Mouse (Mus musculus) 416B (cell line): ENCODE results near the gene Otud1.

Source experiments
- DNase-seq: peaks from one replicate; pipeline ENCODE4 v3.0.0; 2011; ENCODE audit warnings: low read depth

The Otud1 gene

DNA sequence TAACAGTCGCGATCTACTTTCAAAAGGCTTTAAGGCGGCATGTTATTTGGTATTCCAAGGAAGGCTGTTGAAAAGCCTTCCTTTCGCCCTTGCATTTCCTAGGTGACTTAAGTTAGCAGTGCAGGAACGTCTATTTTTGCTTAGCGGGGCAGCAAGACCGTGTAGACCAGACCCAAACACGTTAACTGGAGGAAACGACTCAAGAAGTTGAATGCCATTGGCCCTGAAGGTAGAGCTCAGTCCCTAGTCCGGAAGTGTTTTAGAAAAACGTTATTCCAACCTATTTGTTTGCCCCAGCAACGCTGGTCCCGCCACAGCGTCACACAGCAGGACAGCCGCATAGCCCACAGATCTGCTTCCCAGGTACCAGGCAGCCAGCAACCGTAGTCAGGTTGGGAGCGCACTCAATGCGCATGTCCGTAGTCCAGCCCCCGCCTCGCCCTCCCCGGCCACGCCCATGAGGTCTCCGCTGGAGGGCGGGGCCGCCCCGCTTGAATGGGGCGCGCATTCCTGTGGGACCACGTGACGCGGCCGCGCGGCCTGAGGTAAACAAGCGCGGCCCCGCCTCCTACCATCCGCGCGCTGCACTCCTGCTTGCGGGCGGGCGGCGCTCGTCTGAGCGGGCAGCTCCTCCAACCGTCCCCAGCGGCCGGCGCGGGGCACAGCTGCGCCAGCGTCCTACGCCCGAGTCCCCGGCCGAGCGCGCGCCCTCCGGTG lies at the start of gene Otud1:
Gene Otud1, plus strand, starts transcription at position 595 of the 717 bp plus-strand sequence.
- no peak for DNase-seq

DNA sequence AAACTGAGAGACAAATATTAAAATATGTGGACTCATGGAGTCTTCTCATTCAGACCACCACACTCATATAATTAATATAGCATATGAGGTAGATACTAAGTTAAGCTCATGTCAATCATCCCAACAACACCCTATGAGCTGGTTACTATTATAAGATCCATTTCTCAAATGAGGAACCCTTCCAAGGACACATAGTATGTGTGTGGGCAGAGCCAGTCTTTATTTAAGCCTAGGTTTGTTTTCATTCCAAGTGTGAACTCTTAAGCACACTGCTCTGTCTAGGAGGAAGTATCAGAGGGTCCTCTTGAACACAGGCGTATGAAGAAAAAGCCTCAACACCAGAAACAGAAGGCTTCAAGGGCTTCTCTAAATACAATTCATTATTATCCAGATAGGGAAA lies 49.7 kb upstream of the Otud1 start:
- DNase-seq = no peak

DNA sequence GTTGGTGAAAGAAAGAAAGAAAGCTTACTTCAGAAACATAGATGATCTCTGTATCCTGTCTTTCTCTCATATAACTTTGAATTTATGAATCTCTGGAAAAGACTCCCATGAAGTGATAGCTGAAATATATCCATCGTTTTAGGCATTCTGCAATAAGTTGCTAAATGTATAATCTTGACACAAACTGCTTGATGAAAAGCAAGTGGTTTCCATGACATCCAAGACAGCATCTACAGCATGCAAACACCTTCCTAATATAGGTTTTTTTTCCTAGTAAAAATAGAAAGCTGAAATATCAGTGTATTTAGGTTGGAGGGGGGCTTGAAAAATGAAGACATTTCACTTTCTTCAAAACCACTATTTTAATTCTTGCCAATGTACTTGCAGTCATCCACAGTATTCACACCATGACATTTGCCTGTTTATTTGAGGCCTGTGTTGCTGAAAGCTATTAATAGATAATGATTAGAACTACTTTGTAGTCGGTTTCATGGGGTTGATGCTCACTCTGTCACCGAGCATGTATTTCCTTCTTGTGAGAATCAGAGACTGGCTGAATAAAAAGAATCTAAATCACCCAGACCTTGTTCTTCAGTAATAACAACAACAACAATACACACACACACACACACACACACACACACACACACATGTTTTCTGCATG lies 49.0 kb upstream of the Otud1 start:
- no peak for DNase-seq

DNA sequence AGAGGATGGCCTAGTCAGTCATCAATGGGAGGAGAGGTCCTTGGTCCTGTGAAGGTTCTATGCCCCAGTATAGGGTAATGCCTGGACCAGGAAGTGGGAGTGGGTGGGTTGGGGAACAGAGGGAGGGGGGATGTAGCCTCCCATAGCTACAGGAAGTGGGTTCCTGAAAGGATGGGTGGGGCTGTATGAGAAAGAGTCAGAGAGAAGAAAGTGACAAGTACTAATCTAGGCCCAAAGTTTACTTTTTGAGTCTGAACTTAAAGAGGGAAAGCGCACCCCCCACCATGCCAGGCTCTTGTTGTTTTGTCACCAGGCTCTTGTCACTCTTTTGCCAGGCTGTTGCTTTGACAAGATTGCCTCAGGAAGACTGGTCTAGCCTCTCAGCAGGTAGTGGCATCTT lies 35.5 kb upstream of the Otud1 start:
- DNase-seq = no peak

DNA sequence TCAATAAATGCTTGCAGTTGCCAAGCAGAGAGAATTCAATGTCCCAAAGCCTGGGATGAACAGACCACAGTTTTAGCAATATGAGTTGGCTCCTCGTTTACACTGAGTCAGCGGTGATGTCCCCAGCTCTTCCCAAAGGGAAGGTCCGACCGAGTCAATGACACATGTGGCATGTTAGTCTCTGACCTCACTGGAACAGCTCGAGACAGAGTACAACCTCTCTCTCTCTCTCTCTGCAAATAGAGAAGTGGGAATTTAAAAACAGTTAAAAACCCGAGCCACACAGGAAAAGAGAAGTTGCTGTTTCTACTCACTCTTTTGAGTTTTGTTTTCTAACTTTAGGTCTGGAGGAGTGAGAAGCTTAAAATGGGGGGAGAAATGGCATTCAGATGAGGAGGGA lies 30.5 kb upstream of the Otud1 start:
- DNase-seq = no peak

DNA sequence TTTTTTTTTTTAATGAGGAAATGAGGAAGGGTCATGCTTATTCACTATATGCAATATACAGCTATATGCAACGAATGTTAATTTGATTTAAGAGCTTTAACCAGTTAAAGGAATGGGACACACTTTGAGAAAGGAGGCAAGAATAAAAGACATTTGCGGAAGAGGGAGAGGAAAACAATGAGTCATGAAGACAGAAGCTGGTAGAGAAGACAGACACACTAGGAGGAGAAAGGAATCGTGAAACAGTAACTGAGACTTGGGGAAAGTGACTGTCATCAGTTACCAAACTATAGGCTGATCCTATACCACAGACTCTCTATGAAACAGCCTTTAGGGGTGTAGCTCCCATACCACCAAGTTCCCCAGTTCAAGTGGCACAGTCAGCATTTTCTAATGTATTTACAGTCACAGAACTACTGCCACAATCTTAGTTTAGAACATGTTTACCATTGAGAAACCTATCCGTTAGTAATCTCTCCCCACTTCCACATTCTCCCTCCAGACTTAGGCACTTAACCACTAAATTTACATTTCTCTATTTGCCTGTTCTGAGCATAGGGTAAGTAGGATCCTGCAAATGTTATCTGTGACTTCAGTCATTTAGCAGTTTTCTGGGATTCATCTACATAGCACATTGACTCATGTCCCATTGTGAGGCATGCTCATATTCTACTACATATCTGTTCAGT lies 29.5 kb upstream of the Otud1 start:
- no peak for DNase-seq

DNA sequence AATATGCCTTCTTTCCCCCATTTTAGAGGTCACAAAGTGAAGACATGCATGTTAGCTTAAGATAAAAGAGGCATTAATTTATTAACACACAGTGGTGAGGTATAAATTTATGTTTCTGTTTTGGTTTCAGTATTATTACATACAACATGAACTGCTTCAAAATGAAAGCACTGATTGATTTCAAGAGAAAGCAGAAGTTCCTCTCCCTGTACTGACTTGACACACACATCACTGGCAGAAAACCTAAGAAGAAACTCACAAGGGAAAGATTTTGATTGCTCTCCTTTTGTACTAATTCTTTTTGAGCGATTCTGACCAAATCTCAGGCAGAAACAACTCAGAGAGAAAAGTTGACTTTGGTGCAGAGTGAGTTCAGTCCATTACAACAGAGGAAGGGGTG lies 27.0 kb upstream of the Otud1 start:
- no peak for DNase-seq

DNA sequence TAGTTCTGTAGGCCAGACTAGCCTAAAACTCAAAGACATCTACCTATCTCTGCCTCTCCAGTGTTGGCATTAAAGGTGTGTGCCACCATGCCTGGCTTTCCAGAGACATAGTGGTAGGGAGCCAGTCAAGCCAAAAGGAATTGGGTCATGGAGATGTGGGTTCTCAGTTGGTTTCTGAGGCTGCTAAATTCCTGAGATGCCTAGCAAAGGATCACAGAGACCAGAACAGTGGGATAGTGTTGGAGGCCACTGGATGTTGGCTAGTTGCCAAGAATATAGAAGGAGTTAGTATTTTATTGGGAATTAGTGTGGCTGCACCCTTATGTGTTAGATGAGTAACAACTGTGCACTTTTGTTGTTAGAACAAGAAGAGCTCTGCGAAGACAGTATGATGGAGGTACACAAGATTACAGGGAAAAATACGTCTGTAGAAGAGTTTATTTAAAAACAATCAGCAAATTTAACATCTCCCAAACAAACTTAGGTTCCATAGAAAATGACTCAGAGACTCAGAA lies 24.1 kb upstream of the Otud1 start:
- no peak for DNase-seq

DNA sequence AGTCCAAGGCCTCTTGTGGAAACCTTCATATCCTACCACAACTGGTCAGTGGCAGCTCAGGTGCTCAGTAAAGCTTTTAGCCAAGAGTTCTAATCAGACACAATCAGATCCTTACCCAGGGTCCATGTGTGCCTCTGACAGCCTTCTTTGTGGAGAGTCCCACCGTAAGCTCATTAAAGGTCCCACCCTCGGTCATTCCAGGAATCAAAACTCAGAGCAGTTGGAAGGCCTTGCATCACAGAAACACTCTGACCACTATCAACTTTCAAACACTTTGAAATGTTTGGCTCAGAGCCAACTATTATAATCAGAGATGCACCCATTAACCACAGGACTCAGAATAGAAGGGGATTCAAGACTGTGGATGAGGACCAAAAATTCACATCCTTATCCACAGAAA lies 12.4 kb upstream of the Otud1 start:
- DNase-seq = no peak

DNA sequence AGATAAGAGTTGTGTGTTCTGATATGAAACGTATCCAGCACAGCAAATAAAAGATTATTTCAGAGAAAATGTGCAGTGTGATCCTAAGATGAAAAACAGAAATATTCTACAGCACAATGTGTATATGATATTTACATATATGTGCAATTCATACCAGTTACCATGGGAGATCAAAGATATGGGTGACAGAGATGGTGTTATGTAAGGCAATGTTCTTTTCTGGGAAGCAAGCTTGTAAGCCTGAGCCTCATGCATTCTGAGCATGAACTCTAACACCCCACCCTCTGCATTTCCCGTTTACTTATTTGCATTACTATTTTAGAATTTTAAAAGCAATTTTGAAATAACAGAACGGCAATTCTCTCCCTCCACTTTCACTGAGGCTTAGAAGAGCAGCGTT lies 11.4 kb upstream of the Otud1 start:
- no peak for DNase-seq

DNA sequence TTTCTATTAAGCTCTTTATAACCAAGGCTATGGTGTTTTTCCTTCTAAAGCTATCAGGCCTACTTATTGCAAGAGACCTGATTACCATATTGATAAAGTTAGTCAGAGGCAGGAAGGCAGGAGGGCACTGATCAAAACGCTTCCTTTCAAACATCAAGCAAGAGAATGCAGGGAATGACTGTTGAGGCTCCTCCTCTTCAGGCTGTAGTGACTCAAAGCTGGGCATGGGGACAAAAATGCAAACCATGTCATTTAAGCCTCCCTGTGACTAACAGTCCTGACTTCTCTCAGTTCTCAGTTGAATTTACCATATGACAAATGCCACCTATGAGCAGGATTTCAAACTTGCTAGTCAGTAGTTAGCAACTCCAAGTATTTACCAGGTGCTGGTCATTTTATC lies 10.6 kb upstream of the Otud1 start:
- DNase-seq = no peak

DNA sequence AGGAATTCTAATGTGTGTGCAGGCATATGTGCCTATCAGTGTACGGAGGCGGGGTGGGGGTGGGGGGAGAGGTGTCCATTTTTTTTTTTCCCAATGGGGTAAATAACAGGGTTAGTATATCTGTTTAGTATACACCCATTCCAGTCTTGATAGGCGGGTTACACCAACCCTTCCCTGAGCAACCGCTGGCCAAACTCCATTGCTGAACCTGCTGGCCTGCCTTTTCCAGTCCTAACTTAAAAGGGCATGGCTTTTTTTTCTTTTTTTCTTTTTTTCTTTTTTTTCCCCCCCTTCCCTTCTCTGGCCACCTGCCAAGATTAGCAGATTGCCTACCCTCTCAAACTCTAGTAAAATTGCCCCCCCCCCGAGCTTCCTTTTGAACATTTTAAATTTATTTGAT lies 1.1 kb upstream of the Otud1 start:
- no peak for DNase-seq

DNA sequence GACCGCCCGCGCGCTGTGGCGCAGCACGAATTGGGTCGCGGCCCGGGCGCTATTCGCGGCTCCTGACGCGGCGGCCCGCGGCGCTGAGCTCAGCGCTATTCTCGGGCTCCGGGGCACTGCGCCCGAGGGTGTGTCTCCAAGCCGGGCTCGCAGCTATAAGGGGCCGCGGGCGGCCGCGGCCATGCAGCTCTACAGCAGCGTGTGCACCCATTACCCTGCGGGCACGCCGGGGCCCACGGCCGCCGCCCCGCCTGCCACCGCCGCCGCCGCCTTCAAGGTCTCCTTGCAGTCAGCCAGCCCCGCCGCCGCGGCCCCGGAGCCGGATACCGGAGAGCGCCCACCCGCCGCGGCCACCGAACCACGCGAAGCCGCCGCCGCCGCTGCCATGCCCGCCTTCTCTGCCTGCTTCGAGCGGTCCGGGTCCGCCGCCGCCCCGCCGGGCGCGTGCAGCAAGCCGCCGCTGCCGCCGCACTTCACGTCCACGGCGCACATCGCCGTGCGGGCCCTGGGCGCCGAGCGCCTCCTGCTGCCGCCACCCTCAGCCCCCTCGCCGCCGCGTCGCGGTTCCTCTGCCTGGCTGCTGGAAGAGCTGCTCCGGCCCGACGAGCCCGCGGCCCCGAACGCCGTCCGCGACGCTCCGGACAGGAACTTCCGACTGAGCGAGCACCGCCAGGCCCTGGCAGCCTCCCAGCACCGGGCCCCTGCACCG lies 483 bp downstream of the Otud1 start:
- no peak for DNase-seq

DNA sequence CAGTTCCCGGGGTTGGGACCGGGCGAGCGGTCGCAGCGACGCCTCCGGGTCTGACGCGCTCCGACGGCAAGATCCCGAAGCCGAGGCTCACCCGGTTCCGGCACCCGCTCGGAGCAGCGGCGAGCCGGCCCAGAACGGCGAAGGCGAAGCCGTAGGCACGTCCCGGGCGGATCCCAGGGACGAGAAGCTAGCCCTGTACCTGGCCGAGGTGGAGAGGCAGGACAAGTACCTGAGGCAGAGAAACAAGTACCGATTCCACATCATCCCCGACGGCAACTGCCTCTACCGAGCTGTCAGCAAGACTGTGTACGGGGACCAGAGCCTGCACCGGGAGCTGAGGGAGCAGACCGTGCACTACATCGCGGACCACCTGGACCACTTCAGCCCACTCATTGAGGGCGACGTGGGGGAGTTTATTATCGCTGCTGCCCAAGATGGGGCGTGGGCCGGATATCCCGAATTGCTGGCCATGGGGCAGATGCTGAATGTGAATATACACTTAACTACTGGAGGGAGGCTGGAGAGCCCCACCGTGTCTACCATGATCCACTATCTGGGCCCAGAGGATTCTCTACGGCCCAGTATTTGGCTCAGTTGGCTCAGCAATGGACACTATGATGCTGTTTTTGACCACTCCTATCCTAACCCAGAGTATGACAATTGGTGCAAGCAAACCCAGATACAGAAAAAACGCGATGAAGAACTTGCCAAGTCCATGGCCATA lies 1.3 kb downstream of the Otud1 start:
- no peak for DNase-seq

DNA sequence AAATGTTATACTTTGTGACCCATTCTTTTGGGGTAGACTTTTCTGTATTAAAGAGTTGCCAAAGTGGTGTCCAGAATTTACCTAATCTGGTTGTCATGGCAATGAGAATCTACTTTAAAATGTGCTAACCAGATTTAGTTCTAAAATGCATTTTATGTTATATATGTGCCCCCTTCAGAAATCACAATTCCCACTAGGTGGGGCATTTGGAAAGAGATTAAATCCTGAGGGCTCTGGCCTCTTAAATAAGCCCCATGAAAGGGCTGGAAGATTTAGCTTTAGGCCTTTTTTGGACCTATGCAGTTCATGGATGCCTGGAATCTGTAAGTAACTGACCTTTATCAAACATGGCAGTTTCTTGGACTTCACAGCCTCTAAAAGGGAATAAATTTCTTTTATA lies 3.3 kb downstream of the Otud1 start:
- no peak for DNase-seq

DNA sequence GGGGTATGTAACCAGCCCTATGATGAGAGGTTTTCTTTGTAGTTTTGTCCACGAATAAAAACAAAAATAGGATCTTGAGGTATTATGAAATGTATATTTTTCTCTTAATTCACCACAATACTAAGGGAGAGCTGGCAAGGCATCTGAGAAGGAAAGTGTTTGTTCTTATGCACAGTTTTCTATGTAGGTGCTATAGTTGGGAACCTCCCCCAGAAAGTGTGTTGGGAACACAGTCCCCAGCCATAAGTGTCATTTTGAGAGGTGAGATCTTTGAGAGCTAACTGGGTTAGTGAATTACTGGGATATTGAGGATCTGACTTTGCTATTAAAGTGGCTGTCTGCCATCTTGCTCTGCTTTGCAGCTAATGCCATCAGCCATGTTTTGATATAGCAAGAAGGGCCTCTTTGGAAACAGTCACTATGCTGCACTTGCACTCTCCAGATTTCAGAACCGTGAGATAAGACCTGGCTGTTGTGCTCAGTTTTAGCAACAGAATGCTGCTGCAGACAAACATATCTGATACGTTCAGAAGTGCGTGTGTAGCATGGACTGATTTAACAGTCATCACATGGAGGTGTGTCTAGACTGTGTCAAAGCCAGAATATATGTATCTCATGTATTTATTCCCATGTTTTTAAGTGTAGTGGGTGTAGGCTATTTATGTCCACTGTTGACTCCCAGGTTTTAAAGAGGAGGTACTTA lies 5.7 kb downstream of the Otud1 start:
- DNase-seq = no peak

DNA sequence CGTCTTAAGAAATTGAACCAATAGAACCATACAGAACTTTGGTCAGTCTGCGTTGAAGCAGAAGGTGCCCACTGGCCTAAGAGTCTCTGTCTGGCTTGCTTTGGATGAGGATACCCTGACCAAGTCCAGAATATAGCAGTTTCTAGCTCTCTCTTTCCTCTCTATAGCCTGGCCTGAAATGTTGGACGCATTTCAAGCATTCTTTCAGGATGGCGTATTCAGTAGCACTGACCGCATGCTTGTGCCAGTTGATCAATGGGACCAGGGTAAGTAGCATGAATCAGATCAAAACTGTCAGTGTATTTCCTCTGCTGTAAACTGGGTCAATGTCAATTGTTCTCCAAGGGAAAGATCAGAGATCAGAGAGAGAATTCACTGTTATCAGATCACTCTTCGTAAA lies 6.6 kb downstream of the Otud1 start:
- DNase-seq = no peak

DNA sequence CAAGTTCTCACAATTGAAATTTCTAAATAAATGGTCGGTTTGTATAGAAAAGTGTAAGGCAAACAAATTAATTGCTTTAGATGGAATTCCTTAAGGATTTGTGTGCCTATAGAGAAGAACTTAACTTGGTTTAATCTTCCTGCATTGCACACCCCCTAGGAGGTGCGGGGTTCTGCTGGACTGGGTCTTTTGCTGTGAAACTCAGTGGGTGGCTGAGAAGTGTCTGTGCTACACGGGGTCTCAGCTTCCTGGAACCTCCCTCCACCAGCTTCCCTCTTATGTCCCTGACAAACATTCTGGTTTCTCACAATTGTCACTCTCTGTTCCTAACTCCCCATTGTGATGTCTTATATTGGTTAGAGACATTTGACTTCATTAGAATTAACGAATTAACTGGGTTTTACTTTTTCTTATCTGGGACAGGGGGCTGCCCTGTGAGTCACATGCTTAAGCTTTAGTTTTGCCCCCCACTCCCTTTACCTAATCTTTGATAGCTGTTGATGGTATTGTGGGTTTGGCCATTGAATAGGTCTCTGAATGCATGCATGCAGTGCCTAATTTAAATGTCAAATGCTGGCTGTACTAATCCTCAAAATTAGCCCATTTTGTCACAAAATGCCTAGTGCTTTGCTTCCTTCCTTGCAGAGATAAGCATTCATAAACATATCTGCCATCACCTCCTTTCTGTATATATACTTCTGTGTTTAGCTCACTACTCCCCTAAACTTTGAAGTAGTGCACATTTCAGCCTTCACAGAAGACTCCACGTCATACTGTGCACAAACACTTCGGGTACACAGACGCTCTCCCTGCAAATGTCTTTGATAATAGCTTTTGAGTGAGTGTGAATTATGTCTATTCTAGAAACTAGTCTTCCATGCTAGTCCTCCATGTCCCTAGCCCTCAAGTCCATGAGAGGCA lies 7.3 kb downstream of the Otud1 start:
- no peak for DNase-seq

DNA sequence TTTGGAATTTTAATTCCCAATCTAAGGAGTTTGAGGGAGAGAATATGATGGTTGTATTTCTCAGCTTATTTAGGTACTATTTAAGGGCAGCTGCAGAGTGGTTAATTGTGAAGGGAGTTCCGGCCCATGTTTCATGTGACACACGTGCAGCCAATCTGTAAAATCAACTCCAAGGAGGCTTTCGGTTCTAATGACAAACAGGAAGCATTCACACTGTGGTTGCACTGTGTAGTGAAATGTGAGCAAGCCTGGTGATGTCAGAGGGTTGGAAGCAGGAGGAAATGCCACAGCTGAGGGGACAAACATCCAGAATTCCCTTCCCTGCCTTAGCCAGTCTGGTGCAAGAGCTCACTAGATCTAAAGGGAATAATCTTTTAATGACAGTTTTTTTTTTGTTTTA lies 8.3 kb downstream of the Otud1 start:
- no peak for DNase-seq
